Mouse (Mus musculus): ENCODE results near the gene Suds3. TPM values are rescaled to one million over a fixed set of nuclear protein-coding genes. Genes with fewer than 3 reads are reported as not detected.
A peak's percentile ranks its signal among the peaks of the same experiment; 100 is the strongest.

The Suds3 gene
- polyA plus RNA-seq, 1 experiment from 2014 or later, result 53.5 TPM

DNA sequence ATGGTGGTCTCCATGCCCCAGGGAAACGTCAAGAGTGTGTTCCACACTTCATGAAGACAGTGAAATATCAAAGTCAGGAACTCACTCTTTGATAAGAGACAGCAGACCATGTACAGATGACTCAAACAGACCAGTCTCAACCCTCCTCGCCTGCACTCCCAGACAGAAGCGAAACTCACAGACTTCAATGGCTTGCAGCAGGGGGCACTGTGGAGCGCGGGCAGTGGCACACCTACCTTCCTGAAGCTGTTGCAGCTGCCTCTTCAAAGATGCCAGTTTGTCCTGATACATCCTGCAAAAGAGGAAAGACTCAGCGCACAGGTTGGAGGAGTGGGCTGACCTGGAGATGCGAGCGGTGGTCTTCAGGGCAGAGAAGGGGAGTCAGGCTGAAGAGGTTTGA, 6.4 kb downstream of the Suds3 start:
- H3K36me3 ChIP-seq, result peaks cover 72% of the 10 kb centered on the region
- H3K4me2 ChIP-seq, result no peak overlapping the region
- H3K27me3 ChIP-seq, result no peaks in the 10 kb centered on the region
- no peak overlapping the region for H3K9ac ChIP-seq
- H3K27ac ChIP-seq, result no peak overlapping the region
- H3K9me3 ChIP-seq (replicated peaks), result no peaks in the 10 kb centered on the region
- 79% methylated on average over 8 of the region's 8 CpGs for WGBS
- no peak overlapping the region for H3K4me3 ChIP-seq
- no peaks in the 10 kb centered on the region for H3K4me1 ChIP-seq (replicated peaks)
- no peak for ATAC-seq (replicated peaks; ENCODE audit: insufficient number of reproducible peaks, insufficient read depth, low FRiP score, low read depth)

DNA sequence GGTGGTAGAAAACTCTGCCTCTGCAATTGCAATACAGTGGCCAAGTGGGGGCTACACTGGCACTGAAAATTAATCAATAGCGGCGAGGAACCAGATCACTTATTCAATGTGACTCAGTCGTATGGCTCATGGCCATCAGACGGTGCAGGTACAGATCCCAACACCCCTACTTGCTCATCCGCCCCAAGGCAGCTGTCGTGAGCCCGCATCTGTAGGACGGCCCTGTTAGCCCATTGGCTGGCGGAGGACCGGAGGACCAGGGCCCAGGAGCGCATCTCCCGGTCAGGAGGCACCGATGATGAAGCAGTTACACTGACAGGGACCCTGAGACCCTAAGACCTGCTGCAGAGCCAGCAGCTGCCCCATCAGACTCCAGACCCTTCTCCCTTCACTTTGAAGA, 7.2 kb downstream of the Suds3 start:
- WGBS, result 95% methylated on average over 13 of the region's 13 CpGs
- no peaks in the 10 kb centered on the region for H3K4me1 ChIP-seq (replicated peaks)

DNA sequence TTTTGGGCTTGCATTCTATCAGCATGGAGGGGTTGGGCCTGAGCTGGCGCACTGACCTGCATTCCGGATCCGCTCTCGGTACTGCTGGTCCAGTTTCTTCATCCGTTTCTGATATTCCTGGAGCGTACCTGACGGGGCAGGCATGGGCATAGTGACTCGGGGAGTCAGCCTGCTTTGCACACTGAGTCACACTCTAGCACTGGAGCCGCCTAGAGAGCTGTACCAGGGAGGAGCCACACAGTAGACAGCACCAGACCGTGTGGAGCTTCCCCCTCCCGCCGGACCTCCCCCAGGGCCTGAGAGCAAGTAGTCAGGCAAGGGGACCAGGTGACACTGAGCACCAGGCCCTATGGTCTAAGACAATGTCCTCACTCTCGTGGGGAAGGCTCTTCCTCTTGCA, 7.6 kb downstream of the Suds3 start:
- H3K4me2 ChIP-seq, result no peak overlapping the region
- peaks cover 79% of the 10 kb centered on the region for H3K36me3 ChIP-seq
- H3K4me1 ChIP-seq (replicated peaks), result no peaks in the 10 kb centered on the region
- H3K27me3 ChIP-seq, result no peaks in the 10 kb centered on the region
- no peak for ATAC-seq (replicated peaks; ENCODE audit: insufficient number of reproducible peaks, insufficient read depth, low FRiP score, low read depth)
- H3K9me3 ChIP-seq (replicated peaks), result no peaks in the 10 kb centered on the region
- no peak overlapping the region for H3K9ac ChIP-seq
- WGBS, result 90% methylated on average over 13 of the region's 13 CpGs
- H3K27ac ChIP-seq, result no peak overlapping the region
- H3K4me3 ChIP-seq, result no peak overlapping the region

More for the DNA sequence above, 7.2 kb downstream of the Suds3 start:
- no peak for ATAC-seq (replicated peaks; ENCODE audit: insufficient number of reproducible peaks, insufficient read depth, low FRiP score, low read depth)
- Histone ChIP-seq H3K9me3 (replicated peaks) (no peaks in the 10 kb centered on the region), H3K27ac (no peak overlapping the region), H3K9ac (no peak overlapping the region), H3K4me3 (no peak overlapping the region), H3K27me3 (no peaks in the 10 kb centered on the region), H3K4me2 (no peak overlapping the region), H3K36me3 (peaks cover 77% of the 10 kb centered on the region)

DNA sequence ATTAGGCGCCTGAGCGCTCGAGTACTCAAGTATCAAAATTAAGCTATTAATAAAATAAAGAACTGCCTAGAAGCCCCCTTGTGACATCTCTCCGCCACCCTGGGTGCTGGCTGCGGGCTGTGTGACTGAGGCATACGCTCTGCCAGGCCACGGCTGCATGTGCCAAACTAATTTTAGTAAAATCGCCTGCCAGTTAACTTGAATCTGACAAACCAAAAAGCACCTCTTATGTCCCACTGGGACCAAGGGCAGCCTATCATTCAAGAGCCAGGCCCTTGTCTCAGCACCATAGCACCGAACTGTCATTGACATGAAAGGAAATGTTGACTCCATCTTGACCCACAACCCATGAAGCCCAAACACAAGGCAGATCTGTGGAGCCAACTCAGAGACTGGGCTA, 10.2 kb downstream of the Suds3 start:
- Histone ChIP-seq H3K27me3 (no peaks in the 10 kb centered on the region), H3K9me3 (replicated peaks) (no peaks in the 10 kb centered on the region), H3K4me2 (no peak overlapping the region), H3K27ac (no peak overlapping the region), H3K4me3 (no peak overlapping the region), H3K36me3 (peaks cover 72% of the 10 kb centered on the region), H3K4me1 (replicated peaks) (no peaks in the 10 kb centered on the region), H3K9ac (no peak overlapping the region)
- no peak for ATAC-seq (replicated peaks; ENCODE audit: insufficient number of reproducible peaks, insufficient read depth, low FRiP score, low read depth)
- 81% methylated on average over 9 of the region's 9 CpGs for WGBS

DNA sequence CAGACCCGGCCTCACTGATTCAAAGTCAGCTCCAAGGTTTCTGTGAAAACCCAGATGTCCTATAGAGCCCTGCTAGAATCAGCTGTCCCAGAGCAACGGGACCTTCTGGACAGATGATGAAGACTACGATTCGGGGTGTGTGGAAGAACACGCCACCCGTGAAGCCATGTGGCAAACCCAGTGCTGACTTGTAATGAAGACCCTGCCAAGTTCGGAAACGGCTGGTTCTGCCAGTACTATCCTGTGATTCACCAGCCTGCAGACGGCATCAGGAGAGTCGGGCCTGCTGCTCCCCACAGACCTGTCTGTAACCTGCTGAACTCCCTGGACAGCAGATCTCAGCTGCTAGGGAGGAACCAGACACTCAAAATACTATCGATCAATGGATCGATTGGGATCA, 11.6 kb downstream of the Suds3 start:
- Histone ChIP-seq H3K9ac (no peak overlapping the region), H3K9me3 (replicated peaks) (no peaks in the 10 kb centered on the region), H3K4me2 (no peak overlapping the region), H3K36me3 (peaks cover 80% of the 10 kb centered on the region), H3K27me3 (no peaks in the 10 kb centered on the region), H3K4me1 (replicated peaks) (no peaks in the 10 kb centered on the region), H3K27ac (no peak overlapping the region), H3K4me3 (no peak overlapping the region)
- WGBS, result 94% methylated on average over 12 of the region's 12 CpGs
- no peak for ATAC-seq (replicated peaks; ENCODE audit: insufficient number of reproducible peaks, insufficient read depth, low FRiP score, low read depth)

DNA sequence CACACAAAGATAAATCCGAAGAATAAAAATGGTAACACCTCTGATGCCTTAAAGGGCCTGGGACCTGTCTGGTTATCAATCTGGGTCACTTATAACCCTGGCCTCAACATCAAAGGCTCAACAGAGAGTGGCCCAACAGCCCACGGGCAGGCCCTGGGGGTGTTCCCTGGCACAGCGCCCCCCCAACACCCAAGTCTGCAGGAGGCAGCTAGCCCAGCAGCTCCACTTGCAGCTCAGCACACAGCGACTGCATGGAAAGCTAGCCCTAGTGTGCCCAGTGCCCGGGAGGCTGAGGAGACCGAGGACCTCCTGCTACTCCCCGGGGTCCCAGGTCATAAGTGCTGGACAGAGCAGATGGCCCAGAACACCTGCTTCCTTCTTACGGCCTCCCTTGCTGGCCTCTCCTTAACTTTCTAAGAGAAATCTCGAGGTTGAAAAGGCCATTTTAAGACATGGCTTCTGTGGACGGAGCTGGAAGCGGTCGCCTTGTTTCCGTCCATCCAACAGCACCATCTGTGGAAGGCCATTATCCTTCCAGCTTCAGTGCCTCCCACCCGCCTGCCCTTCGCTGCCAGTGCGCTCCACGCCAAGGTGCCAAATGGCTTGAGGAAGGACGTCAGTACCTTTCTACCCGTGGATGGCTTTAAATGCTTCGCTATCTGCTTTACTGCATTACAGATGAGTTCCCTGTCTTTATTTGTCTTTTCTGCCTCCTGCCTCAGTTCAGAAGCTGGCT, 12.6 kb downstream of the Suds3 start:
- 92% methylated on average over 20 of the region's 20 CpGs for WGBS

DNA sequence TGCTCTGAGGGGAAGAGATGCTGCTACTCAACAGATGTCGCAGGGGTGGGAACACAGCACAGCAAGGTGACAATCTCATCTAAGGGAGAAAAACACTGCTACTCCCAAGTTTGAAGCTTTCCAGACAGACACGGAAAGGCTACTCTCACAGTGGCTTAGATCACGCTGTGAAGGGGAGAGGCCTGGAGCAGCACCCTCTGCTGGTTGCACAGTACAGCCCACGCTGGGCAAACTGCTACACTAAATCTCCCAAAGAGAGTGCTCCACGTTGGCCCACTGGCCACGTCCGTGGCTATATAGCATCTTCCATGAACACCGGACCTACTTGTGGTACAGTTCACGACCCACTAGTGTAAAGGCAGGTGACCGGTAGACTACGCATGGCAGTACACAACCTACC, 16.2 kb downstream of the Suds3 start:
- Histone ChIP-seq H3K9ac (no peak overlapping the region), H3K9me3 (replicated peaks) (no peaks in the 10 kb centered on the region), H3K4me3 (no peak overlapping the region), H3K4me1 (replicated peaks) (no peaks in the 10 kb centered on the region; the same call in 1 of the 2 replicates), H3K4me2 (no peak overlapping the region), H3K36me3 (peaks cover 58% of the 10 kb centered on the region), H3K27ac (no peak overlapping the region), H3K27me3 (no peaks in the 10 kb centered on the region)
- no peak for ATAC-seq (replicated peaks; ENCODE audit: insufficient number of reproducible peaks, insufficient read depth, low FRiP score, low read depth)
- 85% methylated on average over 11 of the region's 11 CpGs for WGBS

More for the DNA sequence above, 12.6 kb downstream of the Suds3 start:
- Histone ChIP-seq H3K4me1 (replicated peaks) (no peaks in the 10 kb centered on the region), H3K27me3 (no peaks in the 10 kb centered on the region), H3K27ac (no peak overlapping the region), H3K36me3 (peaks cover 78% of the 10 kb centered on the region), H3K4me3 (no peak overlapping the region), H3K9ac (no peak overlapping the region), H3K9me3 (replicated peaks) (no peaks in the 10 kb centered on the region), H3K4me2 (no peak overlapping the region)
- no peak for ATAC-seq (replicated peaks; ENCODE audit: insufficient number of reproducible peaks, insufficient read depth, low FRiP score, low read depth)

DNA sequence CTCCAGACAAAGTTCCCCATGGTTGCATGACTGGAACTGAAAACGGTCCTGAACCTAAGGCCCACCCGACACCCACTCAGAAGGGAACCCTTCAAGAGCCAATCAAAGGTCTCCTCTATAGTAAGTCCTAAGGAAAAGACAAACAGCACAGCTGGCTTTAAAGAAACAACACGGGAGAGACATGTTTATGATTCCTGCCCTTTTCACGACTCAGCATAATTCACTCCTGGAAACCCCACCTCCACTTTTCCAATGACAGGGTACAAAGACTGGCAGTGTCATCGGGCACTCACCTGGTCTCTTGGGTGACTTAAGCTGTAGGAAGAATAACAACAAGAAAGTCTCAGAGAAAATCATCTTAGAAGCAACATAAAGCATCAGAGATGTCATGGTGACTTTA, 16.9 kb downstream of the Suds3 start:
- no peaks in the 10 kb centered on the region for H3K27me3 ChIP-seq
- H3K9ac ChIP-seq, result no peak overlapping the region
- no peak overlapping the region for H3K4me3 ChIP-seq
- no peaks in the 10 kb centered on the region for H3K9me3 ChIP-seq (replicated peaks)
- ATAC-seq (replicated peaks; ENCODE audit: insufficient number of reproducible peaks, insufficient read depth, low FRiP score, low read depth), result no peak
- peaks cover 51% of the 10 kb centered on the region for H3K36me3 ChIP-seq
- no peak overlapping the region for H3K4me2 ChIP-seq
- WGBS, result 88% methylated on average over 5 of the region's 5 CpGs
- H3K27ac ChIP-seq, result no peak overlapping the region
- peaks cover 2% of the 10 kb centered on the region for H3K4me1 ChIP-seq (replicated peaks)

DNA sequence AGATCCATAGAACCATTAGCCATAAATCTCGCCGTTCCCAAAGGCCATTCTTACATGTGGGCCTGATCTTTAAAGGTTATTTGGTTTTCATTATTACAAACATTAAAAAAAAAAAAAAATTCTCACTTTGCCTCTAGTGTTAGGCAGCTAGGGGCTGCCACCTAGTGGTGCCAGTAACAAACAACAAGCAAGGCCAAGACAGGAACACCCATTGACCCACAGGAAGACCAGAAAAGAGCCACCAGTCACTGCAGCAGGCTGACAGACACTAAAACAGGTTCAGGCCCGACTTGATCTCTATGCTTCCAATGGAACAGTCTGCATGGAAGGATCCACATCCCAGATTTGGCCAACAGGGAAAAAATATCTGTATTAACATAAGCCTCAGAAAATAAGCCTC, 19.2 kb downstream of the Suds3 start:
- ATAC-seq (replicated peaks; ENCODE audit: insufficient number of reproducible peaks, insufficient read depth, low FRiP score, low read depth), result no peak
- H3K36me3 ChIP-seq, result peaks cover 62% of the 10 kb centered on the region
- H3K4me2 ChIP-seq, result no peak overlapping the region
- no peak overlapping the region for H3K27ac ChIP-seq
- no peaks in the 10 kb centered on the region for H3K9me3 ChIP-seq (replicated peaks)
- 48% methylated on average over 3 of the region's 3 CpGs for WGBS
- no peak overlapping the region for H3K4me3 ChIP-seq
- H3K27me3 ChIP-seq, result no peaks in the 10 kb centered on the region
- H3K4me1 ChIP-seq (replicated peaks), result peaks cover 2% of the 10 kb centered on the region
- no peak overlapping the region for H3K9ac ChIP-seq

DNA sequence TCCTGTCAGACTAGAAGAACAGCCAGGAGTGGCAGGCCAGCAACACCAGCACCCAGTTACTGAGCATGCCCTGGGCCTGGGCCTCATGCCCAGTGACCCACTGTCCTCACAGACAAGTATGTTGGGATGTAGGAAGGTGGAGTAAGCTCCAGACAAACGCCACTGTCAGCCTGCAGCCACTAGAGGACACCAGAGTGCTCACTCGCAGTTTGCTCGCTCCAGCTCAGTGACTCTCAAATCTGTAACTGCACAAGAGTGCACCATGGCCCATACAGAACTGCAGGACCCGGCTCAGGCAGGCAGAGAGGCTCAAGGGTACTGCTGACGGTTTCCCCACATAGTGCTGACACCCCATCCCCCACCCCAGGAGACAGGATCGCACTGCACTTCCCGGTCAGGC, 21.5 kb downstream of the Suds3 start:
- peaks cover 9% of the 10 kb centered on the region for H3K4me1 ChIP-seq (replicated peaks)
- H3K4me3 ChIP-seq, result no peak overlapping the region
- no peak overlapping the region for H3K9ac ChIP-seq
- no peak overlapping the region for H3K4me2 ChIP-seq
- 19% methylated on average over 7 of the region's 7 CpGs for WGBS
- 0 out of 2 replicates have a peak, but pooled peaks have one; percentile 23 for ATAC-seq (replicated peaks; ENCODE audit: insufficient number of reproducible peaks, insufficient read depth, low FRiP score, low read depth)
- no peaks in the 10 kb centered on the region for H3K9me3 ChIP-seq (replicated peaks)
- H3K36me3 ChIP-seq, result peaks cover 46% of the 10 kb centered on the region
- no peaks in the 10 kb centered on the region for H3K27me3 ChIP-seq
- H3K27ac ChIP-seq, result no peak overlapping the region

DNA sequence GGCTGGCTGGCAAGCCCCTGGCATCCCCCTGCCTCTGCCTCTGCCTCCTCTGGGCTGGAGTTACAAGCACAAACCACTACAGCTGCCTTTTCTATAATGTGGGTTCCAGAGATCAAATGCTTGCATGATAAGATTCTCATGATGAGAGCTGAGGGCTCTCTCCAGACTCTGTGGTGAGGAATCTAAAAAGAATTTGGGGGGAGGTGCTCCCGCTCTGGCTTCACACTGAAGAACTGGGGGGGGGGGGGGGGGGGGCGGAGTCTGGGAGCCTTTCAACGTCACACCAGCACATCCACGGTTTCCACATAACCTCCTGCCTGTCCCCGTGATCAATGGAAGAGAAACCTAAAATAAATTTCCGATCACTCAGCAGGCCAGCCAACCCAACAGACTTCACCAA, 26.1 kb downstream of the Suds3 start:
- Histone ChIP-seq H3K4me1 (replicated peaks) (peaks cover 20% of the 10 kb centered on the region), H3K36me3 (peaks cover 31% of the 10 kb centered on the region), H3K4me2 (no peak overlapping the region), H3K9me3 (replicated peaks) (no peaks in the 10 kb centered on the region), H3K4me3 (no peak overlapping the region), H3K9ac (no peak overlapping the region), H3K27me3 (peaks cover 4% of the 10 kb centered on the region; the same call in 1 of the 2 replicates), H3K27ac (no peak overlapping the region)
- 18% methylated on average over 6 of the region's 6 CpGs for WGBS
- ATAC-seq (replicated peaks; ENCODE audit: insufficient number of reproducible peaks, insufficient read depth, low FRiP score, low read depth), result no peak

DNA sequence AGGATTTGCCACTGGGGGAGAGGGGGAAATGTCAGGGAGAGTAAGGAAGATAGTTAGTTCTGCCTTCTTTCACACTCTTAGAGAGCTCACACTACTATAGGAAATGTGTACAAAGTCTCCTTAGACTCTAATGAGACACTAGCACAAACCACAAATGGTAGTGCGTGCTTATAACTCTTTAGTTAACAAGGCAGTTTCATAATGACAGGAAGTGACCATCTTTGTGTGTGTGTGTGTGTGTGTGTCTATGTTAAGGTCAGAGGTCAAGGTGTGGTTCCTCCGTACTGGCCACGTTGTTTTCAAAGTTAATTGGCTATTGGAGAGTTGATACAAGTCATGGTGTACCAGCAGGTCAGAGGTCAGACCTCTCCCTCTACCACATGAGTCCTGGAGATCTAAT, 26.8 kb downstream of the Suds3 start:
- Histone ChIP-seq H3K27ac (no peak overlapping the region), H3K4me3 (no peak overlapping the region), H3K9ac (no peak overlapping the region), H3K9me3 (replicated peaks) (no peaks in the 10 kb centered on the region), H3K27me3 (peaks cover 4% of the 10 kb centered on the region; the same call in 1 of the 2 replicates), H3K36me3 (peaks cover 31% of the 10 kb centered on the region), H3K4me1 (replicated peaks) (peaks cover 18% of the 10 kb centered on the region), H3K4me2 (no peak overlapping the region)
- WGBS, result 54% methylated on average over 3 of the region's 3 CpGs
- ATAC-seq (replicated peaks; ENCODE audit: insufficient number of reproducible peaks, insufficient read depth, low FRiP score, low read depth), result no peak
